Mouse (Mus musculus) spleen, adult 2 months (tissue): ENCODE data around the gene Ranbp2. TPM values are rescaled to one million over a fixed set of nuclear protein-coding genes. Genes with fewer than 3 reads are reported as not detected.

Experiments
- DNase-seq, 2 experiments: peaks; one replicate each; pipeline versions ENCODE4 v3.0.0 to v3.0.0-alpha.2; 2012 to 2021; ENCODE audit warnings: low spot score in 2 of 2, low read depth in 1 of 2
- H3K27ac ChIP-seq: fragments of 200-500 bp; 2 replicates; pipeline ENCODE4 v1.5.1; 2012; ENCODE audit warnings: low read length, inconsistent platforms; ENCODE audit not compliant: insufficient read depth
- H3K27me3 ChIP-seq: fragments of 200-500 bp; 2 replicates; pipeline ENCODE4 v1.6.1; 2012; ENCODE audit warnings: mild to moderate bottlenecking, moderate library complexity, low read length, inconsistent platforms; ENCODE audit not compliant: control insufficient read depth, insufficient read depth
- H3K36me3 ChIP-seq: fragments of 200-500 bp; 2 replicates; pipeline ENCODE4 v1.6.1; 2012; ENCODE audit warnings: mild to moderate bottlenecking, low read length, inconsistent platforms; ENCODE audit not compliant: control insufficient read depth, insufficient read depth
- H3K4me1 ChIP-seq: fragments of 200-500 bp; 2 replicates; pipeline ENCODE4 v1.6.1; 2011; ENCODE audit warnings: inconsistent platforms; ENCODE audit not compliant: control insufficient read depth, insufficient read depth, insufficient read length
- H3K4me3 ChIP-seq: fragments of 200-500 bp; 2 replicates; pipeline ENCODE4 v1.5.1; 2011; ENCODE audit warnings: mild to moderate bottlenecking, inconsistent platforms; ENCODE audit not compliant: insufficient read depth, insufficient read length; ENCODE audit errors: extremely low read depth
- CTCF ChIP-seq: fragments of 200-500 bp; IDR thresholded peaks from 2 replicates; pipeline ENCODE4 v1.5.1; 2011; ENCODE audit warnings: mild to moderate bottlenecking, inconsistent platforms; ENCODE audit not compliant: insufficient read depth, insufficient read length, insufficient replicate concordance; ENCODE audit errors: extremely low read depth
- POLR2A ChIP-seq: fragments of 200-500 bp; IDR thresholded peaks from 2 replicates; pipeline ENCODE4 v1.6.1; 2011; ENCODE audit warnings: low read depth, low read length, inconsistent platforms
- WGBS: fragments of 180-500 bp; shearing (Covaris S2); methylation state at CpG from one replicate; pipeline ENCODE4 v1.1.7; 2018; 5-methylcytosine and 5-hydroxymethylcytosine counted together
- polyA plus RNA-seq: library from polyadenylated mRNA; depleted of rRNA; stranded (reverse); fragments of >200 nt; gene quantifications from 2 replicates; pipeline ENCODE4 v1.2.3, GENCODE M21; 2012

Ranbp2 gene
- polyA plus RNA-seq, 1 experiment = 2.5 TPM

- Histone ChIP-seq H3K4me3 (no peak overlapping the region), H3K27me3 (no peaks in the 10 kb centered on the region), H3K36me3 (peaks cover 34% of the 10 kb centered on the region), H3K27ac (no peak overlapping the region), H3K4me1 (no peaks in the 10 kb centered on the region)
- DNase-seq = no peak
- TF ChIP-seq POLR2A (no peak), CTCF (no peak)
Observed at GRCm38 (mm10) chr10:58412852-58413251, 33.9 kb upstream of the Ranbp2 start.

GRCm38 (mm10) chr10:58416702-58417101 is 30.0 kb upstream of the Ranbp2 start:
- 74% methylated on average over 3 of the region's 3 CpGs for WGBS
- no peak for DNase-seq
- H3K27ac ChIP-seq = no peak overlapping the region
- H3K4me3 ChIP-seq = no peak overlapping the region
- TF ChIP-seq CTCF = no peak
- TF ChIP-seq POLR2A = no peak
- peaks cover 30% of the 10 kb centered on the region for H3K36me3 ChIP-seq
- no peaks in the 10 kb centered on the region for H3K4me1 ChIP-seq
- no peaks in the 10 kb centered on the region for H3K27me3 ChIP-seq

DNA sequence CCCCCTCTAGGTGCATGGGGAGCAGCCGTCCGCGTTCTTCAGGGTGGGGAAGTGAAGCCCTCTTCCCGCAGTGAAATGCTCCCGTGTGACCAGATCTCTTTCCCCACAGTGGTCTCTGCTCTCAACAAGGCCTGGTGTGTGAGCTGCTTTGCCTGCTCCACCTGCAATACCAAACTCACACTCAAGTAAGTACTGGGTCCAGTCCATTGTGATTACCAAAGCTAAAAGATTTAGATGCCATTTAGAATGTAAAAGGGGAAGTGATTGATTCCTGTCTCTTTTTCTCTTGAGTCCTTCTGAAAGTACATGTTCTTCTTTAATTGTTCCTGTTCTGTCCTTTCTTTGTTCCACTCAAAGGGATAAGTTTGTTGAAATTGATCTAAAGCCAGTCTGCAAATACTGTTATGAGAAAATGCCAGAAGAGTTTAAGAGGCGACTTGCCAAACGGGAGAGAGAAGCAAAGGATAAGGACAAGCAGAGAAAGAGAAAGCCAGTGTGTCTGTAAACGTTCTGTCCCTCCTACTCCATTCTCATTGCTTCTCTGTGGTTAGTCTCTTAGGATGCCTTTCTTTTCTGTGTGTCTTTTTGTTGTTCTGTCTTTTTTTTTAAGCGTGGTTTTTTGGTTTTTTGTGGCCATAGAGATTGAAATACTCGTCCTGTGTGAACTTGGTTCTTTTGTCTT is 28.3 kb upstream of the Ranbp2 start:
- no peak for DNase-seq
- Histone ChIP-seq H3K27me3 (no peaks in the 10 kb centered on the region), H3K4me1 (no peaks in the 10 kb centered on the region), H3K36me3 (peaks cover 30% of the 10 kb centered on the region), H3K27ac (no peak overlapping the region), H3K4me3 (no peak overlapping the region)
- TF ChIP-seq POLR2A (no peak), CTCF (no peak)
- WGBS = 81% methylated on average over 10 of the region's 10 CpGs

DNA sequence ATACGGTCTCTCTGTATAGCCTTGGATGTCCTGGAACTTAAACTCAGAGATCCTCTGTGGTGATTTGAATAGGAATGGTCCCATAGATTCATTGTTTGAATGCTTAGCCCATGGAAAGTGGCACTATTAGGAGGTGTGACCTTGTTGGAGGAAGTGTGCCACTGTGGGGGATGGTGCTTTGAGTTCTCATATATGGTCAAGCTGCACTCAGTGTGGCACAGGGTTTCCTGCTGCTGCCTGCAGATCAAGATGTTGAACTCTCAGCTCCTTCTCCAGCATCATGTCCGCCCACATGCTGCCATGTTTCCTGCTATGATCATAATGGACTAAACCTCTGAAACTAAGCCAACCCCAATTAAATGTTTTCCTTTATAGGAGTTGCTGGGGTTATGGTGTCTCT is 18.8 kb upstream of the Ranbp2 start:
- Histone ChIP-seq H3K4me3 (no peak overlapping the region), H3K27ac (no peak overlapping the region), H3K4me1 (no peaks in the 10 kb centered on the region), H3K36me3 (peaks cover 14% of the 10 kb centered on the region), H3K27me3 (no peaks in the 10 kb centered on the region)
- DNase-seq = no peak
- TF ChIP-seq CTCF (no peak), POLR2A (no peak)
- WGBS = 92% methylated on average over 2 of the region's 2 CpGs

DNA sequence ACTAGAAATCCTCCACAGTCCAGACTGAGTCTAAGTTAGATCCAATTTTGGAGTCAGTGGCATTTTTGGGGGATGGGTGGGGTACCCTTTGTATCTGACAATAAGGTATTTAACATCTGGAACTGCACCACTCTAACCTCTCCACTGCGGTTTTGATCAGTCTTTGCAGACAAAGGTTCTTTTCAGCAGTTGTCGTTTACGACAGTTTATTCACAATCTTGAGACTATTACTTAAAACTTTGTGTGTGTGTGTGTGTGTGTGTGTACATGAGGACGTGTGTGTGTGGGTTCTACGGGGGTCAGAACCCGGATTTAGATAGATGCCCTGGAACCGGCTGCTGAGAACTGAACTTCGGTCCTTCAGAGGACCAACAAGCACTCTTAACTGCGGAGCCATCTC is 870 bp upstream of the Ranbp2 start:
- Histone ChIP-seq H3K4me3 (peak overlapping the region; percentile 93), H3K4me1 (no peaks in the 10 kb centered on the region), H3K27ac (peak overlapping the region; percentile 85), H3K36me3 (no peaks in the 10 kb centered on the region), H3K27me3 (no peaks in the 10 kb centered on the region)
- 2% methylated on average over 9 of the region's 9 CpGs for WGBS
- no peak for TF ChIP-seq POLR2A
- TF ChIP-seq CTCF = no peak
- peak in 1 of 2 experiments; percentile 27 for DNase-seq

DNA sequence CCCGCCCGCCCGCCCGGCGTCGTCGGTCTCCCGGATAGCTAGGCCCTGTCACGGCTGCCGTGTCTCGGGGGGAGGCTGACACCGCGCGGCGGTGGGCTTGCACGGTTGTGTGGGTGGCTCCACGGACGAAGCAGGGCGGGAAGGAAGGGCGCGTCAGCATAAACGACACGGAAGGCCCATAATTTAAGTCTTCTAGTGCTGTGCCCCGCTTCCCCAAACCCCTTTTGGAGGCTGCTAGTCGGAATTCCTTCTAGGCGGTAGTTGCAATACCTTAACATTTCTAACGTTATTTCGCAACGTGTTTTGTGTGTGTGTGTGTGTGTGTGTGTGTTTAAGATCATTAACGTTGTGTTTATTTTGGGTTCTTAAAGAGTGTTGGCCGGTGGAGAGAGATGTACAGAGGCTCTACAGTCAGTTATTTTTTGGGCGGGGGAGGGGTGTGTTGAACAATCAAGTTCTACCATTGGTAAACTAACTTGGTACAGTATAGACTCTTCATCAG is 611 bp downstream of the Ranbp2 start:
- TF ChIP-seq CTCF (no peak), POLR2A (no peak)
- Histone ChIP-seq H3K27ac (peak overlapping the region; percentile 97), H3K27me3 (no peaks in the 10 kb centered on the region), H3K36me3 (peaks cover 2% of the 10 kb centered on the region), H3K4me3 (peak overlapping the region; percentile 93), H3K4me1 (no peaks in the 10 kb centered on the region)
- peak in 1 of 2 experiments; percentile 22 for DNase-seq
- 0% methylated on average over 32 of the region's 32 CpGs for WGBS

DNA sequence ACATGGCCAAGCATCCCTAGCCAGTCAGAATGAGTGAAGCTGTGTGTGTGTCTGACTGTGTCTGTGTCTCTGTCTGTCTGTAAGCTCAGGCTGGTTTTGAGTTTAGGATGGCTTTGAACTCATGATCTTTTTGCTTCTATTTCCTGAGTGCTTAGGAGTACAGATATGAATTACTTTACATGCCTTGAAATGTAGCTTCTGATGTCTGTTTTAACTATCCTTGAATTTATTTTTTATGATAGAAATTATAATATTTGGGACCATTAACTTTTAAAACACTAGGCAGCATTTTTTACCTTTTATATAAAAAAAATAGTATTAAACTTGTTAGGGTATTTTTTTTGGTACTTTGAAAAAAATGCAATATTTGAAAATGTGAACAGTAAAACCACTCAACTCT is 4.9 kb downstream of the Ranbp2 start:
- TF ChIP-seq POLR2A (no peak), CTCF (no peak)
- H3K27ac ChIP-seq = no peak overlapping the region
- no peaks in the 10 kb centered on the region for H3K27me3 ChIP-seq
- no peaks in the 10 kb centered on the region for H3K4me1 ChIP-seq
- peaks cover 19% of the 10 kb centered on the region for H3K36me3 ChIP-seq
- no peak overlapping the region for H3K4me3 ChIP-seq
- no peak for DNase-seq
